Mouse (Mus musculus) CD8-positive naive resting alpha-beta T cell, adult 2 months (primary cell): ENCODE results near the gene Ift122.
"Not testable (repeated sequence)": the region's sequence is repeated elsewhere in the genome, so short reads cannot be mapped to it uniquely, and the experiment has no call there.

Experiments used
- DNase-seq, 2 experiments: peaks; one replicate each; pipeline ENCODE4 v3.0.0; 2022; ENCODE audit warnings: low read depth in 2 of 2, low spot score in 2 of 2

Gene Ift122

GRCm38 (mm10) chr6:115846640-115847411 lies 6.4 kb upstream of the Ift122 start:
- peak; percentile 51 to 72 for DNase-seq

GRCm38 (mm10) chr6:115848598-115849304 lies 4.5 kb upstream of the Ift122 start:
- no peak for DNase-seq

- peak in 1 of 2 experiments; percentile 5 for DNase-seq
These were observed 702 bp upstream of the Ift122 start for GRCm38 (mm10) chr6:115852446-115853090.

- DNase-seq, result no peak
These were observed 715 bp downstream of the Ift122 start for GRCm38 (mm10) chr6:115853985-115854384.

- DNase-seq, result peak in 1 of 2 experiments; percentile 18
These were observed 1.2 kb downstream of the Ift122 start for GRCm38 (mm10) chr6:115854432-115854831.

GRCm38 (mm10) chr6:115855733-115856360 lies 2.6 kb downstream of the Ift122 start:
- DNase-seq, result no peak

GRCm38 (mm10) chr6:115856361-115856745 lies 3.1 kb downstream of the Ift122 start:
- no peak for DNase-seq

- DNase-seq, result no peak
These were observed 6.0 kb downstream of the Ift122 start for GRCm38 (mm10) chr6:115859258-115859657.

GRCm38 (mm10) chr6:115860027-115860556 lies 6.8 kb downstream of the Ift122 start:
- DNase-seq, result no peak

- DNase-seq, result no peak
These were observed 10.1 kb downstream of the Ift122 start for GRCm38 (mm10) chr6:115863340-115863841.

- DNase-seq, result no peak
These were observed 12.0 kb downstream of the Ift122 start for GRCm38 (mm10) chr6:115865246-115865645.

GRCm38 (mm10) chr6:115867157-115867556 lies 13.9 kb downstream of the Ift122 start:
- DNase-seq, result not testable (repeated sequence)

GRCm38 (mm10) chr6:115871318-115871717 lies 18.0 kb downstream of the Ift122 start:
- not testable (repeated sequence) for DNase-seq

- no peak for DNase-seq
These were observed 24.0 kb downstream of the Ift122 start for GRCm38 (mm10) chr6:115877239-115877638.

- no peak for DNase-seq
These were observed 25.4 kb downstream of the Ift122 start for GRCm38 (mm10) chr6:115878694-115879093.

- DNase-seq, result no peak
These were observed 26.5 kb downstream of the Ift122 start for GRCm38 (mm10) chr6:115879736-115880135.

GRCm38 (mm10) chr6:115880751-115881150 lies 27.5 kb downstream of the Ift122 start:
- DNase-seq, result no peak

- no peak for DNase-seq
These were observed 30.7 kb downstream of the Ift122 start for GRCm38 (mm10) chr6:115884018-115884417.

GRCm38 (mm10) chr6:115886894-115887293 lies 33.6 kb downstream of the Ift122 start:
- no peak for DNase-seq

- peak in 1 of 2 experiments; percentile 11 for DNase-seq
These were observed 35.0 kb downstream of the Ift122 start for GRCm38 (mm10) chr6:115888296-115888695.

- no peak for DNase-seq
These were observed 37.3 kb downstream of the Ift122 start for GRCm38 (mm10) chr6:115890601-115891000.
